14 mouse cellular contexts compared by ENCODE assay signal in genomic region chr15:64026855-64027254, GRCm38 (mm10).
"Had no signal": no experiment of that assay in that cellular context is flagged by ENCODE, and none has a peak within 500 bp of the region (broad histone marks: within the 10 kb centered on the region; RNA-seq: fewer than 3 reads in every experiment).

No protein-coding gene starts in this region.

- H3K4me2 ChIP-seq: limb, embryonic 13.5 days; midbrain, embryonic 12.5 days; neural tube, embryonic 12.5 days had no signal

- H3K27ac ChIP-seq: kidney, postnatal 0 days; limb, embryonic 13.5 days; liver, embryonic 14.5 days; midbrain, embryonic 12.5 days; neural tube, embryonic 12.5 days had no signal

- DNase-seq: kidney, adult 9 months; kidney, postnatal 36 days; layer of hippocampus, adult 9-11 months; layer of hippocampus, postnatal 36 days; lung, adult 18-20 months; right cerebral cortex, adult 18-20 months; right cerebral cortex, postnatal 4 days; thymus, postnatal 4 days had no signal

- H3K4me3 ChIP-seq: limb, embryonic 13.5 days; midbrain, embryonic 12.5 days; myocyte; neural tube, embryonic 12.5 days had no signal

- H3K36me3 ChIP-seq: limb, embryonic 13.5 days; midbrain, embryonic 12.5 days; neural tube, embryonic 12.5 days had no signal

- H3K9me3 ChIP-seq: limb, embryonic 13.5 days; midbrain, embryonic 12.5 days; neural tube, embryonic 12.5 days had no signal

- H3K27me3 ChIP-seq: limb, embryonic 13.5 days; midbrain, embryonic 12.5 days; neural tube, embryonic 12.5 days had no signal

- H3K9ac ChIP-seq: limb, embryonic 13.5 days; liver, embryonic 14.5 days; midbrain, embryonic 12.5 days; neural tube, embryonic 12.5 days had no signal
